Mouse (Mus musculus) MEL (cell line): ENCODE measurements at regions not wholly inside any gene's neighbourhood (a gene's known extent, or its start where the extent isn't known, plus 50 kb on each side); places are given as distances from the start of the nearest gene placed in this dataset.

Experiments used
- DNase-seq: peaks from one replicate; pipeline ENCODE4 v3.0.0; 2011; ENCODE audit warnings: low read depth, low spot score
- H3K27ac ChIP-seq: 2 replicates; pipeline ENCODE4 v1.5.1; 2012; ENCODE audit warnings: low read depth, mild to moderate bottlenecking, control low read depth, low read length, moderate library complexity; ENCODE audit not compliant: control insufficient read depth
- H3K27me3 ChIP-seq, 2 experiments: fragments of 150-350 bp in 1 of 2; sonication (generic) in 1 of 2; 2 replicates each; pipeline ENCODE4 v1.6.1; 2012; ENCODE audit warnings: low read length in 2 of 2, mild to moderate bottlenecking in 2 of 2, improper control_type of control experiment in 1 of 2, moderate library complexity in 1 of 2; ENCODE audit not compliant: insufficient read depth in 2 of 2, control insufficient read depth in 1 of 2
- H3K36me3 ChIP-seq, 2 experiments: 2 replicates each; pipeline ENCODE4 v1.6.1; 2012 to 2014; ENCODE audit warnings: low read length in 2 of 2, improper control_type of control experiment in 1 of 2, inconsistent platforms in 1 of 2, mild to moderate bottlenecking in 1 of 2; ENCODE audit not compliant: insufficient read depth in 2 of 2, control insufficient read depth in 1 of 2
- H3K4me1 ChIP-seq, 2 experiments: fragments of 150-350 bp in 1 of 2; sonication (generic) in 1 of 2; 2 replicates each; pipeline ENCODE4 v1.6.1; 2012; ENCODE audit warnings: low read length in 2 of 2, improper control_type of control experiment in 1 of 2, mild to moderate bottlenecking in 1 of 2; ENCODE audit not compliant: insufficient read depth in 2 of 2, control insufficient read depth in 1 of 2
- H3K4me3 ChIP-seq, 2 experiments: fragments of 150-350 bp in 1 of 2; sonication (generic) in 1 of 2; 2 replicates each; pipeline ENCODE4 v1.5.1; 2012; ENCODE audit warnings: low read depth in 2 of 2, low read length in 2 of 2, mild to moderate bottlenecking in 2 of 2, moderate library complexity in 2 of 2, control low read depth in 1 of 2, improper control_type of control experiment in 1 of 2; ENCODE audit not compliant: control insufficient read depth in 1 of 2, insufficient read depth in 1 of 2
- H3K79me2 ChIP-seq: 2 replicates; pipeline ENCODE4 v1.6.1; 2012; ENCODE audit warnings: mild to moderate bottlenecking, low read length, moderate library complexity; ENCODE audit not compliant: control insufficient read depth, poor library complexity, insufficient read depth
- H3K9ac ChIP-seq: 2 replicates; pipeline ENCODE4 v1.6.1; 2012; ENCODE audit warnings: low read depth, mild to moderate bottlenecking, control low read depth, low read length, moderate library complexity; ENCODE audit not compliant: control insufficient read depth, poor library complexity, severe bottlenecking
- H3K9me3 ChIP-seq: fragments of 150-350 bp; sonication (generic); replicated peaks from 2 replicates; pipeline ENCODE4 v1.6.1; 2012; ENCODE audit warnings: mild to moderate bottlenecking, low read length, improper control_type of control experiment, moderate library complexity; ENCODE audit not compliant: insufficient read depth
- BHLHE40 ChIP-seq: IDR thresholded peaks from 2 replicates; pipeline ENCODE4 v1.6.1; 2012; ENCODE audit warnings: low read depth, mild to moderate bottlenecking, inconsistent platforms, low read length, improper control_type of control experiment, borderline replicate concordance
- CHD2 ChIP-seq: IDR thresholded peaks from 2 replicates; pipeline ENCODE4 v1.6.1; 2011; ENCODE audit warnings: low read length, improper control_type of control experiment
- CTCF ChIP-seq, 3 experiments: IDR thresholded peaks in 2 of 3; conservative IDR thresholded peaks in 1 of 3; 2 replicates each; pipeline ENCODE4 v1.5.1; 2011 to 2012; ENCODE audit warnings: low read length in 3 of 3, low read depth in 2 of 3, mild to moderate bottlenecking in 2 of 3, improper control_type of control experiment in 1 of 3, inconsistent platforms in 1 of 3, mixed read lengths in 1 of 3, moderate library complexity in 1 of 3; ENCODE audit not compliant: control insufficient read depth in 1 of 3, insufficient read depth in 1 of 3, poor library complexity in 1 of 3, severe bottlenecking in 1 of 3
- E2F4 ChIP-seq: IDR thresholded peaks from 2 replicates; pipeline ENCODE4 v1.6.1; 2011; ENCODE audit warnings: low read depth, low read length, improper control_type of control experiment, borderline replicate concordance
- ELF1 ChIP-seq: IDR thresholded peaks from 2 replicates; pipeline ENCODE4 v1.6.1; 2014; ENCODE audit warnings: low read depth, mild to moderate bottlenecking, inconsistent platforms, low read length, improper control_type of control experiment, moderate library complexity
- GATA1 ChIP-seq: IDR thresholded peaks from 2 replicates; pipeline ENCODE4 v1.6.1; 2011; ENCODE audit warnings: low read depth, low read length, improper control_type of control experiment
- JUND ChIP-seq: IDR thresholded peaks from 2 replicates; pipeline ENCODE4 v1.6.1; 2011; ENCODE audit warnings: low read depth, mild to moderate bottlenecking, improper control_type of control experiment, low read length
- KAT2A ChIP-seq: conservative IDR thresholded peaks from 2 replicates; pipeline ENCODE4 v1.6.1; 2012; ENCODE audit warnings: low read depth, low read length, improper control_type of control experiment, inconsistent platforms
- MEF2A ChIP-seq: IDR thresholded peaks from 2 replicates; pipeline ENCODE4 v1.6.1; 2014; ENCODE audit warnings: low read depth, mild to moderate bottlenecking, inconsistent platforms, low read length, improper control_type of control experiment; ENCODE audit not compliant: poor library complexity, insufficient replicate concordance, severe bottlenecking; ENCODE audit errors: extremely low read depth
- MYC ChIP-seq: IDR thresholded peaks from 2 replicates; pipeline ENCODE4 v1.6.1; 2011; ENCODE audit warnings: low read depth, mild to moderate bottlenecking, low read length, improper control_type of control experiment, moderate library complexity
- NELFE ChIP-seq: IDR thresholded peaks from 2 replicates; pipeline ENCODE4 v1.6.1; 2011; ENCODE audit warnings: low read depth, low read length, improper control_type of control experiment
- POLR2AphosphoS2 ChIP-seq: IDR thresholded peaks from 2 replicates; pipeline ENCODE4 v1.6.1; 2011; ENCODE audit warnings: low read length, improper control_type of control experiment
- RAD21 ChIP-seq: IDR thresholded peaks from 2 replicates; pipeline ENCODE4 v1.6.1; 2011; ENCODE audit warnings: mild to moderate bottlenecking, low read depth, low read length, improper control_type of control experiment
- RCOR1 ChIP-seq: IDR thresholded peaks from 2 replicates; pipeline ENCODE4 v1.6.1; 2012; ENCODE audit warnings: low read depth, mild to moderate bottlenecking, inconsistent platforms, low read length, improper control_type of control experiment
- SMC3 ChIP-seq: IDR thresholded peaks from 2 replicates; pipeline ENCODE4 v1.6.1; 2011; ENCODE audit warnings: low read depth, low read length, improper control_type of control experiment
- TAL1 ChIP-seq: IDR thresholded peaks from 2 replicates; pipeline ENCODE4 v1.6.1; 2012; ENCODE audit warnings: mild to moderate bottlenecking, inconsistent platforms, low read length, moderate library complexity, mixed read lengths
- TBP ChIP-seq: IDR thresholded peaks from 2 replicates; pipeline ENCODE4 v1.8.0; 2011; ENCODE audit warnings: low read depth, low read length, improper control_type of control experiment
- TCF12 ChIP-seq: IDR thresholded peaks from 2 replicates; pipeline ENCODE4 v1.6.1; 2014; ENCODE audit warnings: low read depth, mild to moderate bottlenecking, inconsistent platforms, low read length, improper control_type of control experiment, moderate library complexity
- UBTF ChIP-seq: IDR thresholded peaks from 2 replicates; pipeline ENCODE4 v1.6.1; 2012; ENCODE audit warnings: low read depth, mild to moderate bottlenecking, inconsistent platforms, low read length, improper control_type of control experiment, moderate library complexity, borderline replicate concordance; ENCODE audit not compliant: insufficient read depth
- USF1 ChIP-seq: IDR thresholded peaks from 2 replicates; pipeline ENCODE4 v1.6.1; 2014; ENCODE audit warnings: low read depth, mild to moderate bottlenecking, inconsistent platforms, low read length, improper control_type of control experiment, moderate library complexity
- USF2 ChIP-seq, 2 experiments: IDR thresholded peaks; 2 replicates each; pipeline ENCODE4 v1.6.1; 2011 to 2012; ENCODE audit warnings: improper control_type of control experiment in 2 of 2, low read length in 2 of 2, borderline replicate concordance in 1 of 2, inconsistent platforms in 1 of 2, low read depth in 1 of 2, mild to moderate bottlenecking in 1 of 2; ENCODE audit not compliant: insufficient read depth in 1 of 2
- ZC3H11A ChIP-seq: IDR thresholded peaks from 2 replicates; pipeline ENCODE4 v1.6.1; 2012; ENCODE audit warnings: low read depth, mild to moderate bottlenecking, inconsistent platforms, low read length, improper control_type of control experiment
- ZKSCAN1 ChIP-seq: IDR thresholded peaks from 2 replicates; pipeline ENCODE4 v1.6.1; 2012; ENCODE audit warnings: low read depth, mild to moderate bottlenecking, inconsistent platforms, low read length, improper control_type of control experiment, moderate library complexity
- ZNF384 ChIP-seq: IDR thresholded peaks from 2 replicates; pipeline ENCODE4 v1.6.1; 2012; ENCODE audit warnings: low read depth, mild to moderate bottlenecking, inconsistent platforms, low read length, improper control_type of control experiment

DNA sequence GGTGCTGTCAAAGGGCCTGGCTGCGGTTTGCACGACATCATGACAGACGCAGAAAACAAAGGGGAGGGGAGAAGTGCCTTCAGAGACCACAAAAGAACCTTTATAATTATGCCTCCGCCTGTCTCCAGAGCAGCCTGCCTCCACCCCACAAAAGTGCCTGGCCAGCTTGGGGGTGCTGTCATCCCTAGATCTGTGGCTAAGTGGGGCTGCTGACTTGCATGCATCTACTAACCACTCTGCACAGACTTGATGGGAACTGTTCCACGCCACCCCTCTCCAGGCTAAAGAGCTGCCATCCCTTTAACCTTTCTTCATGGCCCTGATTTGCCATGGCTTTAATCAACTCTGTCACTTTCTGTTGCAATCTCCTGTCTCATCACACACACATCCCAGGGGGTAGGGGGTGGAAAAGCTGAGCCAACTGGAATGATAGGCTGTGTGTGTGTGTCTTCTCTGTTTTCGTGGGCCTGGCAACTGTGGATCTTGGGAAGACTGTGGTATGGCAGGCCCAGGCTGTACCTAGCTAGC, 162.4 kb upstream of the Pkdcc start:
- TF ChIP-seq JUND (no peak), ZNF384 (no peak), ZKSCAN1 (no peak), POLR2AphosphoS2 (no peak), UBTF (no peak), CHD2 (no peak), CTCF (IDR thresholded peaks at IDR 0.05 in 2 of 3, conservative IDR thresholded peaks at IDR 0.05 in 1 of 3; ENCODE audit: control insufficient read depth in 1 of 3, insufficient read depth in 1 of 3, low read depth in 2 of 3, low read length in 3 of 3, poor library complexity in 1 of 3, severe bottlenecking in 1 of 3) (no peak), TCF12 (no peak), TBP (no peak), BHLHE40 (no peak), USF1 (no peak), NELFE (no peak), RAD21 (no peak), USF2 (IDR thresholded peaks at IDR 0.05; ENCODE audit: borderline replicate concordance in 1 of 2, insufficient read depth in 1 of 2, low read depth in 1 of 2, low read length in 2 of 2) (no peak), GATA1 (no peak), SMC3 (no peak), E2F4 (no peak), ELF1 (no peak), ZC3H11A (no peak), TAL1 (no peak)
- TF ChIP-seq, all 39 proteins: peak for 0
- Histone ChIP-seq H3K9me3 (no peaks in the 10 kb centered on the region), H3K27me3 (no peaks in the 10 kb centered on the region; a peak in 1 of 4 replicates), H3K79me2 (no peaks in the 10 kb centered on the region), H3K27ac (no peak overlapping the region), H3K4me1 (no peaks in the 10 kb centered on the region), H3K4me3 (no peak overlapping the region), H3K36me3 (no peaks in the 10 kb centered on the region), H3K9ac (no peak overlapping the region)
- DNase-seq: no peak

GRCm38 (mm10) chr17:83057832-83058231, 157.3 kb upstream of the Pkdcc start:
- H3K4me1 ChIP-seq: no peaks in the 10 kb centered on the region
- H3K4me3 ChIP-seq: no peak overlapping the region
- H3K27ac ChIP-seq: no peak overlapping the region
- H3K9me3 ChIP-seq: no peaks in the 10 kb centered on the region
- H3K9ac ChIP-seq: no peak overlapping the region
- H3K36me3 ChIP-seq: no peaks in the 10 kb centered on the region
- no peak for DNase-seq
- TF ChIP-seq RCOR1 (no peak), MEF2A (no peak), USF2 (IDR thresholded peaks at IDR 0.05; ENCODE audit: borderline replicate concordance in 1 of 2, insufficient read depth in 1 of 2, low read depth in 1 of 2, low read length in 2 of 2) (no peak), MYC (no peak), KAT2A (no peak)
- H3K27me3 ChIP-seq: no peaks in the 10 kb centered on the region; a peak in 1 of 4 replicates
- no peaks in the 10 kb centered on the region for H3K79me2 ChIP-seq
